ENCODE assay signal across 11 mouse cellular contexts in the genomic region with DNA sequence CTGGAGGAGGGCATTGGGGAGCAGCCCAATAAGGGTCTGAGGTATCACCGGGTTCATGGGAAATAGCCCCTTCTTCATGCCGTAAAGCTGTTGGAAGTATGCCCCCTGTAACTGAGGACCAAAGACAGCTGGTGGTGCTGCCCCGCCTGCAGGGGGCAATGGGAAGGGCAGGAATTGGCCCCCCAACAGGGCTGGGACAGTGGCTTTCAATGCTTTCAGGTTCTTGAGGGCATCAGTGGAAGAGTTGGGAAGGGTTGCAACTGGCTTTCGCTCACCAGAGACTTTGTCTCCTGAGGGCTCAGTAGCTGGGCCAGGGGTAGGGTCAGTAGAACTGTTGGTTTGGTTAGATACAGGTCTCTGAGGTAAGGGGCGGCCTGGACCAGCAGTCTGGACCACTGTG. TPM values are rescaled to one million over a fixed set of nuclear protein-coding genes. Genes with fewer than 3 reads are reported as not detected.
DNase-seq lines count a peak whose midpoint lies in the region; ATAC-seq and TF ChIP-seq lines count a peak whose summit lies in the region.
"Had no signal": no experiment of that assay in that cellular context is flagged by ENCODE, and none has a peak within 500 bp of the region (broad histone marks: within the 10 kb centered on the region; RNA-seq: fewer than 3 reads in every experiment).

No protein-coding gene starts in this region.

- ATAC-seq in heart, embryonic 13.5 days (ENCODE audit: extremely low read depth, insufficient number of reproducible peaks, low FRiP score, low TSS enrichment) = no peak
- ATAC-seq in liver, embryonic 12.5 days = peak; percentile 21; the same call in 1 of the 2 replicates

- H3K4me2 ChIP-seq in heart, embryonic 13.5 days = peak overlapping the region; percentile 66
- peak overlapping the region; percentile 89 for H3K4me2 ChIP-seq in liver, embryonic 12.5 days

- H3K36me3 ChIP-seq in heart, embryonic 13.5 days = peaks cover 18% of the 10 kb centered on the region
- no peaks in the 10 kb centered on the region for H3K36me3 ChIP-seq in testis, adult 2 months (ENCODE audit: control insufficient read depth, insufficient read depth, low read length)
- peaks cover 11% of the 10 kb centered on the region for H3K36me3 ChIP-seq in liver, embryonic 12.5 days

- TF ChIP-seq CTCF in testis, adult 2 months (IDR thresholded peaks at IDR 0.05; ENCODE audit: control insufficient read depth, insufficient read depth, insufficient replicate concordance, low read depth, low read length) = no peak

- H3K9me3 ChIP-seq in heart, embryonic 13.5 days = no peaks in the 10 kb centered on the region
- H3K9me3 ChIP-seq in liver, embryonic 12.5 days (replicated peaks) = no peaks in the 10 kb centered on the region

- H3K27ac ChIP-seq in heart, embryonic 13.5 days (replicated peaks) = no peak overlapping the region
- H3K27ac ChIP-seq in testis, adult 2 months (ENCODE audit: control insufficient read depth, insufficient read depth, low read depth, low read length) = no peak overlapping the region
- H3K27ac ChIP-seq in liver, embryonic 12.5 days = peak overlapping the region; percentile 92

- H3K9ac ChIP-seq in heart, embryonic 13.5 days = peak overlapping the region; percentile 56; the same call in 1 of the 2 replicates
- H3K9ac ChIP-seq in liver, embryonic 12.5 days = peak overlapping the region; percentile 90

- 69% methylated on average over 5 of the region's 5 CpGs for WGBS in heart, embryonic 13.5 days
- WGBS in liver, embryonic 12.5 days (ENCODE audit: insufficient replicate concordance) = 56% methylated on average over 5 of the region's 5 CpGs

- TF ChIP-seq POLR2A in testis, adult 2 months (IDR thresholded peaks at IDR 0.05; ENCODE audit: control insufficient read depth, low read depth, low read length) = no peak

- no peak overlapping the region; the same call in 1 of the 2 replicates for H3K4me3 ChIP-seq in heart, embryonic 13.5 days
- peak overlapping the region; percentile 11 for H3K4me3 ChIP-seq in testis, adult 2 months (ENCODE audit: control insufficient read depth, low read depth, low read length)
- peak overlapping the region; percentile 72 for H3K4me3 ChIP-seq in liver, embryonic 12.5 days

- no peak for DNase-seq in heart, adult 8-10 months (ENCODE audit: low spot score)
- no peak for DNase-seq in testis, postnatal 10 days (ENCODE audit: low spot score)
- no peak for DNase-seq in thymus, postnatal 0 days (ENCODE audit: low spot score)
- no peak for DNase-seq in left cerebral cortex, adult 11 months (ENCODE audit: low spot score)
- DNase-seq in cerebellum, adult 9-10 months = no peak
- DNase-seq: kidney, adult 2 months; right cerebral cortex, postnatal 4 days had no signal

- peaks cover 43% of the 10 kb centered on the region for H3K27me3 ChIP-seq in heart, embryonic 13.5 days (replicated peaks)
- no peaks in the 10 kb centered on the region for H3K27me3 ChIP-seq in testis, adult 2 months (ENCODE audit: control insufficient read depth, insufficient read depth, low read length)
- peaks cover 28% of the 10 kb centered on the region for H3K27me3 ChIP-seq in liver, embryonic 12.5 days (replicated peaks)

- H3K4me1 ChIP-seq in heart, embryonic 13.5 days = peaks cover 23% of the 10 kb centered on the region
- peaks cover 10% of the 10 kb centered on the region for H3K4me1 ChIP-seq in testis, adult 2 months (ENCODE audit: control insufficient read depth, insufficient read depth, low read length)
- peaks cover 78% of the 10 kb centered on the region for H3K4me1 ChIP-seq in liver, embryonic 12.5 days

RNA-seq across cellular contexts. Expression of gene Zfhx2, which starts 29.0 kb away (rescaled TPM):
- 3.0 and 3.2 TPM in 2 replicates for polyA plus RNA-seq in heart, embryonic 13.5 days (2015; fragmentation: Nextera tagmentation; extraction: Ambion mirVana)
- total RNA-seq in heart, adult 8-10 months (2022) = 1 to 10 TPM; 4.8 to 5.6 (median 4.9) TPM
- 3.8 and 4.4 TPM in 2 replicates for polyA plus RNA-seq in testis, adult 2 months (2012; rRNA removed)
- polyA plus RNA-seq in liver, embryonic 12.5 days (2016; fragmentation: Nextera tagmentation; extraction: Ambion mirVana) = 2.4 and 2.5 TPM in 2 replicates
- 1.1 and 1.5 TPM in 2 replicates for polyA plus RNA-seq in thymus, postnatal 0 days (2015; fragmentation: Nextera tagmentation; extraction: Ambion mirVana)

RNA-seq across cellular contexts. Expression of gene Thtpa, which starts 31.5 kb away (rescaled TPM):
- polyA plus RNA-seq in heart, embryonic 13.5 days (2015; fragmentation: Nextera tagmentation; extraction: Ambion mirVana) = 13.8 and 15.9 TPM in 2 replicates
- 10 to 100 TPM; 11.5 to 17.0 (median 14.0) TPM for total RNA-seq in heart, adult 8-10 months (2022)
- polyA plus RNA-seq in testis, adult 2 months (2012; rRNA removed) = 4.6 and 4.9 TPM in 2 replicates
- 6.9 TPM in 2 replicates for polyA plus RNA-seq in liver, embryonic 12.5 days (2016; fragmentation: Nextera tagmentation; extraction: Ambion mirVana)
- 9.8 and 10.3 TPM in 2 replicates for polyA plus RNA-seq in thymus, postnatal 0 days (2015; fragmentation: Nextera tagmentation; extraction: Ambion mirVana)

RNA-seq across cellular contexts. Expression of gene Ap1g2, which starts 43.3 kb away (rescaled TPM):
- polyA plus RNA-seq in heart, embryonic 13.5 days (2015; fragmentation: Nextera tagmentation; extraction: Ambion mirVana) = 7.4 and 7.9 TPM in 2 replicates
- 1 to 10 TPM; 2.7 to 4.5 (median 4.1) TPM for total RNA-seq in heart, adult 8-10 months (2022)
- 3.0 and 4.0 TPM in 2 replicates for polyA plus RNA-seq in testis, adult 2 months (2012; rRNA removed)
- 34.0 and 34.5 TPM in 2 replicates for polyA plus RNA-seq in liver, embryonic 12.5 days (2016; fragmentation: Nextera tagmentation; extraction: Ambion mirVana)
- 32.0 and 38.3 TPM in 2 replicates for polyA plus RNA-seq in thymus, postnatal 0 days (2015; fragmentation: Nextera tagmentation; extraction: Ambion mirVana)

RNA-seq across cellular contexts. Expression of gene Ngdn, which starts 47.9 kb away (rescaled TPM):
- 56.8 and 58.2 TPM in 2 replicates for polyA plus RNA-seq in heart, embryonic 13.5 days (2015; fragmentation: Nextera tagmentation; extraction: Ambion mirVana)
- 10 to 100 TPM; 22.3 to 31.5 (median 25.9) TPM for total RNA-seq in heart, adult 8-10 months (2022)
- 10.6 and 13.1 TPM in 2 replicates for polyA plus RNA-seq in testis, adult 2 months (2012; rRNA removed)
- polyA plus RNA-seq in liver, embryonic 12.5 days (2016; fragmentation: Nextera tagmentation; extraction: Ambion mirVana) = 55.6 and 57.5 TPM in 2 replicates
- polyA plus RNA-seq in thymus, postnatal 0 days (2015; fragmentation: Nextera tagmentation; extraction: Ambion mirVana) = 128 and 129 TPM in 2 replicates

RNA-seq across cellular contexts. Expression of gene Jph4, which starts 53.6 kb away (rescaled TPM):
- 0.31 and 0.32 TPM in 2 replicates for polyA plus RNA-seq in heart, embryonic 13.5 days (2015; fragmentation: Nextera tagmentation; extraction: Ambion mirVana)
- total RNA-seq in heart, adult 8-10 months (2022) = under 1 TPM in 3 of 4 experiments, not detected in 1; 0.09 to 0.17 (median 0.09) TPM
- polyA plus RNA-seq in testis, adult 2 months (2012; rRNA removed) = 6.6 and 7.4 TPM in 2 replicates
- polyA plus RNA-seq in liver, embryonic 12.5 days (2016; fragmentation: Nextera tagmentation; extraction: Ambion mirVana) = 0.15 and 0.18 TPM in 2 replicates
- polyA plus RNA-seq in thymus, postnatal 0 days (2015; fragmentation: Nextera tagmentation; extraction: Ambion mirVana) = 0.09 TPM in 2 replicates
- total RNA-seq: CH12.LX had no signal
